In genomic region chr14:40063371-40063770, GRCm38 (mm10) we compare ENCODE assay signal across 16 mouse cellular contexts.
"Had no signal": no experiment of that assay in that cellular context is flagged by ENCODE, and none has a peak within 500 bp of the region (broad histone marks: within the 10 kb centered on the region; RNA-seq: fewer than 3 reads in every experiment).

No protein-coding gene starts in this region.

- H3K36me3 ChIP-seq: neural tube, embryonic 13.5 days; neural tube, embryonic 15.5 days; stomach, embryonic 15.5 days had no signal

- H3K27ac ChIP-seq: neural tube, embryonic 13.5 days; neural tube, embryonic 15.5 days; stomach, embryonic 15.5 days; stomach, postnatal 0 days had no signal

- H3K4me1 ChIP-seq: neural tube, embryonic 13.5 days; neural tube, embryonic 15.5 days; stomach, embryonic 15.5 days had no signal

- H3K4me2 ChIP-seq: neural tube, embryonic 13.5 days; neural tube, embryonic 15.5 days; stomach, embryonic 15.5 days had no signal

- H3K4me3 ChIP-seq: neural tube, embryonic 13.5 days; neural tube, embryonic 15.5 days; stomach, embryonic 15.5 days had no signal

- DNase-seq: retina, postnatal 1 day; right cerebral cortex, adult 18-20 months; right cerebral cortex, postnatal 14 days; right cerebral cortex, postnatal 25 days; right cerebral cortex, postnatal 4 days; spleen, adult 18-20 months; thymus, adult 18-20 months; thymus, adult 2 months; thymus, postnatal 14 days; thymus, postnatal 25 days; thymus, postnatal 36 days; thymus, postnatal 4 days had no signal

- H3K27me3 ChIP-seq: neural tube, embryonic 13.5 days; neural tube, embryonic 15.5 days; stomach, embryonic 15.5 days had no signal

- H3K9ac ChIP-seq: neural tube, embryonic 13.5 days; neural tube, embryonic 15.5 days; stomach, embryonic 15.5 days had no signal

- H3K9me3 ChIP-seq: neural tube, embryonic 13.5 days; neural tube, embryonic 15.5 days; stomach, embryonic 15.5 days had no signal
